Mouse (Mus musculus) CH12F3 (cell line): ENCODE results near the gene Afap1.

Experiments
- in situ Hi-C: fragments of 300-500 bp; cut with MboI; formaldehyde crosslinking; loops from 2 replicates; pipeline ENCODE4 v1.14.3; 2020; ENCODE audit warnings: low sequenced_read_pairs

Afap1 gene

DNA sequence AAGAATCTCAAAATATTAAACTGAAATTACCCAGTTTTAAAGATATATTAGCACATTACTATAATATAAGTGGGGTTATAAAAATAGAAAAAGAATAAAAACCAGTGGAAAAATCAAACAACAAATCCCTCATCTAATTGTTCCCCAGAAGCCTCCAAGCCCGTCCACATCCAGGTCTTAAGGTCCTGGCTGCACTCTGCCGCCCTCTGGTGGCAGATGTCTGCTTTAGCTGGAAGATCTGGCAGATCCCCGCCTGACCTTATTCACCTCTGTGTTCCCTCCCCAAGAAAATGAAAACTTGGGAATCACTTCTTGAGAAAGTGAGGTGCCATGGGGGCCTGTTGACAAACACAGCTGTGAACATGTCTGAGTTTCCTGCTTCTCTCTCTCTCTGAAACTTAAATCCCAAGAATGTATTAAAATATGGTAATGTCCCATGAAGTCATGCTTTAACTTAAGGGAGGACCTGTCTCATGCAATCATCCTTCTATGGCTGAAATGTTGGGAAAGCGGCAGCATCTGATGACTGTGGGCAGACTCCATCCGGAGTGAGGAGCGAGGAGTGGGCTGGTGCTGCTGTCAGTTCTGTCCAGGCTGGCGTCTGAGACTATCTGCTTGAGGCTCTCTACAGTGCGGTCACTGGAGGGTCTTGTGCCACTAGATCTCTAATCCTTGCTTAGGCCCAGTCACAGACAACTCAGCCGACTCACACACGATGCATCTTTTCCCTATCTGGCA, 78.9 kb downstream of the Afap1 start:
- in situ Hi-C loops: loop anchor here (5.0 kb wide), 1 partner anchor 85 kb away; no protein-coding TSS in a partner anchor

DNA sequence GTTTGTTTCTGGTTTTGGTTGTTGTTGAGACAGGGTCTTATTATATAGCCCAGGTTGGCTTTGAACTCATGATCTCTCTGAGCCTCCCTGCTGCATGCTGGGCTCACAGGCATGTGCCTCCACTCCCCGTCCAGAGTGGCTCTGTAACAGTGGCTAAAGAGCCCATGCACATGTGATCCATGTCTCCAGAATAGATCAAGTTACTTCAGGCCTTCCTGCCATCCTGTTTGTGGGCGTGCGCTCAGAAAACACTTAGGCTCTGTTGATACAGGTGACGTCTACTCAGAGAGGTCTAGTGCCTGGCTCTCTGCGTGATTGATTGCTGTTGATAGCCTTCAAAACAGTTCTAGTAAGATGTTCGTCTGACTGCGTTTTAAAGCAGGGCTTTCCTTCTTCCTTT, 79.6 kb downstream of the Afap1 start:
- in situ Hi-C loops: loop anchor here (5.0 kb wide), 1 partner anchor 85 kb away; no protein-coding TSS in a partner anchor

DNA sequence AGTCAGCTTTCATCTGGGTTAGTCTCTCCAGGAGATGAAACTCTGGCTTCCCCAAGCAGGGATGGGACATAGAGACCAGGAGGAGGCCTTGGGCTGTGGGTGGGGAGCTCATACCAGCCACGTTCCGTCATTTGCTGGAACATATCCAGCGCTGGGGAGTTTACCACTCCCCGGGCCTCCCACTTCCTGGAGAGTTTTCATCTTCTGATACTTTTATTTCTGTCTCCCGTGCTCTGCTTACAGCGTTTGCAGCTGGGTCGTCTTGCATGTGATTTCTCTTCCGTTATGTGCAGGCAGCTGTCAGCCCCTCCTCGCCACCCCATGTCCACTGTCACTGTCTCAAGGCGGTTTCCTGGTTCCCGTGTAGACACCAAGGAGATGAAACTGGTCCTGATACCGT, 80.7 kb downstream of the Afap1 start:
- in situ Hi-C loops: loop anchor here (5.0 kb wide), 1 partner anchor 86 kb away; no protein-coding TSS in a partner anchor

DNA sequence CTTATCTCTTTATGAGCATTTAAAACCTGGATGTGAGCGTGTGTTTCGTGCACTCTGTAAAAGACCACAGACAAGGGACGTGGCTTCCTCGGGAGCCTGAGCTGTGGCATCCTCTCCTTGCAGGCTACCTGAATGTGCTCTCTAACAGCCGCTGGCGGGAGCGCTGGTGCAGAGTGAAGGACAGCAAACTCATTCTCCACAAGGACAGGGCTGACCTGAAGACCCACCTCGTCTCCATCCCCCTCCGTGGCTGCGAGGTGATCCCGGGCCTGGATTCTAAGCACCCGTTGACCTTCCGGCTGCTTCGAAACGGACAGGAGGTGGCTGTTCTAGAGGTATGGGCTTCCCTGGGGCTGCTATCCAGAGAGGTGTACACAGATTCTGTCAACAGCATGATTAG, 81.1 kb downstream of the Afap1 start:
- in situ Hi-C loops: loop anchor here (5.0 kb wide), 1 partner anchor 87 kb away; no protein-coding TSS in a partner anchor

DNA sequence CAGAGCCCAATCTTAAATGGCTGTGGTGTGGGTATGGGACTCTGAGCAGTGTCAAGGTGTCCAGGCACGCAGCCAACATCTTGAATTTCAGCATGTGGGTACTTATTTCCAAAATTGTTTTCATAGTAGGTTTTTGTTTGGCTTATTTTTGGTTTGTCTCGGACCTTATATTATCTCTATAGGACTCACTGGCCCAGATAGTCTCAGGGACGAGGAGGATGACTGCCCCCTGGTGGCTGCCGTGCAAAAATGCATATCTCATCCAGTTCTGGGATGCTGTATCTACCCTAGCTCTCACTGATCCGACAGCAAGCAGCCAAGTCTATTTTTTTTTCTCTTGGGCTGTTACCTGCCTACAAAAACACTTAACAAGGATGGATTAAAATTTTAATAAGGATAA, 82.6 kb downstream of the Afap1 start:
- in situ Hi-C loops: no loop called here

DNA sequence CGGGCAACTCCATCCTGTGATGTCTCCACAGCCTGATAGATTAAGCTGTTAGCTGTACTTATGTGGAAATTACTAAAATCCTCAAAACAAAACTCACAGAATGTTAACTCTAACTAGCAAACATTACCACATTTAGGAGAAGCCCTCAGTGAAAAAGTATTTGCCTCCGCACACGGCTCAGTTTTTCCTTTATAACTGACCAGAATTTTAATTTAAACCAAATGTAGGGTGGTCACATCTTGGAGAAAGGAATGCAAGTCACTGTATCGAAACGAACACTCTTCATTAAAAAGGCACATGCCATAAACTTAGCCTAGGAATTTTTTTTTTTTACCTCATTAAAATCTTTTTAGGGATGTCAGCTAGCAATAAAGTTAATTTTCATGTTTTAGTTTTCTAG, 87.4 kb downstream of the Afap1 start:
- in situ Hi-C loops: no loop called here

DNA sequence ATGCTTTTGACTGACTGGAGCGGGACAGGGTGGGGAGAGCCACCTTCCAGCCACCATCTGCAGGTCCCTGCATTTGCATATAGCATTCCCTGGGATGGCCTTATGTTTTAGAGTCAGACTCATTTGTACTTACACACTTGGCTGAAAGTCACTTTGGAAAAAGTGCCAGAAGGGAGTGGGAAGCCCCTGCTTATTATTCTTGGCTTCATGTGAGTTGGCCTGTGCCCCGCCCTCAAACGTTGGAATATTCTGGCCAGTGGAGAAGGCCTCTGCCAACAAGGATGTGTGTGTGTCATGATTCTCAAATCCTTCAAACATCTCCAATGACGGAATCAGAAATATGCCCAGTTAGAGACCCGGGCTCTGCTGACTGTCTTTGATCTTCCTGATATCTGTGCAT, 88.2 kb downstream of the Afap1 start:
- in situ Hi-C loops: no loop called here

DNA sequence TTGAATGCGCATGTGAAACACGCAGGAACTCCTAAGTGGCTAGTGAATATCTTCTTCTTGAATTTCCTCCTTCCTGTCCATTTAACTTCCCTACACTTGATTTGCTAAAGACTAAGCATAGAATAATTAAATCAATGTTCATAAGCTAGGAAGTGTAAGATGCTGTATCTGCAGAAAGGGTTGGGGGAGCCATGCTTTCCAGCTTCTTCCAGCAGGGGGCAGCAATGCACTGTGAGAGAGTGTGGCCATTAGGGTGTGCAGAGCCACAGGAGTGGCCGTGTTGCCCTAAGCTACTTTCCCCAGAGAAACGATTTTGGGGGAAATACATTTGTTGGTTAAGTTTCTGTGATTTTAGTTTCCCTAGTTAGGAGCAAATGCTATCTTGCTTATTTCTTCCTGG, 88.9 kb downstream of the Afap1 start:
- in situ Hi-C loops: no loop called here

DNA sequence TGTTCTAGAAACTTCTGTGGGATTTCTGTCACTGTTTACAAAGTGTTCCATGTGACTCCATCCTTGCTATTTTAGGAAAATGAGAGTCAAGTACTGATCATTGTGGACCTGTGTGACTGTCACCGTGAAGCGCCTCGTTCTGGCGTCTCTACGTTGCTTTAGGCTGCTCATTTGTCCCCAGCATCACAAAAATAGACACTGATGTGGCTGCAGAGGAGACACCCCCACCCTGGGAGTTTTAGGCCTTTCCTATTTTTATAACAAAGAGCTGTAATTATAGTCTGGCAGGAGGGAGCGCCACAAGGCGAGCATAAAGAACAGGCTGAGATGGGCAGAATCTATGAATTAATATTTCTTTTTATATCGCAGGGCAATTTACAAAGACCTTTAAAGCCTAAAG, 92.5 kb downstream of the Afap1 start:
- in situ Hi-C loops: no loop called here

DNA sequence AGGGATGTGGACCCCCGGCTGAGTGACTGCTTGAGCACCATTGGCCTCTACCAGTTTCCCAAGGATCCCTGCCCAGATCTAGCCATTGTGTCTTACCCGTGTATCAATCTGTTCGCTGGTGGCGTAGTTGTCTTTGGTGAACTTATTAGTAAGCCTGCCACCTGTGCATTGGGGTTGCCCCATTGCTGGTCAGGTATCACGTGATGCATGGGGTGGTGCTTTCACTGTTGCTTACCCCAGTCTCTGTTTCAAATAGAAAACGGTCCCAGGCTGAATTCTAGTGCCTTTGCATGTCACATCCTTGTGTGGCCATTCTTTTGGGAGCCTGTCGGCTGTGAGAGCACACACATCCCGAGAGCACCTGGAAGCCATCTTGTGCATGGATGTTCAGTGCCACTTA, 95.0 kb downstream of the Afap1 start:
- in situ Hi-C loops: no loop called here

DNA sequence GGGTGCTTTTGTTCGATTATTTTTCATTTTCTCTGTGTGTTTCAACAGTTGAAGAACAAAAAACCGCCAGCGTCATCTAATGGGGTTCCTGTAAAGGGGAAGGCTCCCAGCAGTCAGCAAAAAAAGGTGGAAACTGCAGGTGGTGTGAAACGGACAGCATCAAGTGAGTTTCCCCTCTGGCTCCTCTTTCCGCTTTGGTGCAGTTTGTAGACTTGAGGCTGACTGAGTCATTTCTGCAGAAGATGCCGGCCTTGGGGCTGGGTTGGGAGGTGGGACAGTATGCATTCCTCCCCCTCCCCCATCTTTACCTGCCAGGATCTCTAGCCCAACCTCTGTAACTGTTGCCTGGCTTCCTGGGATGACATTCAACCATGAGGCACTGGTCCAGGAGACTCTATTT, 96.4 kb downstream of the Afap1 start:
- in situ Hi-C loops: no loop called here

DNA sequence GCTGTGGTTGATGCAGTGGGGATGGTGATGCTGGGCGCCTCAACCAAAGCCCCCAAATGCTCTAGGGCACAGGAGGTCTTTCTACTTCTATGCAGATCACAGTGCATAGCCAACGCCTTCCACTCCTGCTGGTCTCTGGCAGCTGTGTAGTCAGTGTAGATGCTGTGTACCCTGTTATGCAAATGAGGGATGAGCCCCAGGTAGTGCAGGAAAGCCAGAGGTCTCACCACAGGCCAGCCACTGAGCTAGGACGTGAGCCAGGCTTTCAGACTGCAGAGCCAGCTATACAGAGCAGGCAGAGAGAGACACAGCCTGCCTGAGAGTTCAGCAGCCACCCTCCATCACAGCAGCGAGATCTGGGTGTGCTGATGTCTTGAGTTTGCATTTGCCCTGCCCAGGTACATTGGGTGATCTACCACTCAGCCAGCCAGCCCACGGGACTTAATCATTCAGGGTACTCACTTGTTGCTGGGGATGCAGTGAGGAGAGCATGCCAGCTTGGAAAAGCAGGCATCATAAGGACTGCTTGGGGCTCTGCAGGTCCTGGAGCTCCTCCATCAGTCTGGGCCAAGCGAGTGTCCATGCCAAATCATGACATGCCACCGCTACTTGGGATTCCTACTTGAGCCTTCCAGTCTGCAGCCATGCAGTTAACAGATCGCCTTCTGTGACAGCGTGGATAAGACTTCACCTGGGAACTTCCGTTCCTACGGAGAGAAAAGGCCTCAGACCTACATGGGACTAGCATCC, 97.0 kb downstream of the Afap1 start:
- in situ Hi-C loops: no loop called here

DNA sequence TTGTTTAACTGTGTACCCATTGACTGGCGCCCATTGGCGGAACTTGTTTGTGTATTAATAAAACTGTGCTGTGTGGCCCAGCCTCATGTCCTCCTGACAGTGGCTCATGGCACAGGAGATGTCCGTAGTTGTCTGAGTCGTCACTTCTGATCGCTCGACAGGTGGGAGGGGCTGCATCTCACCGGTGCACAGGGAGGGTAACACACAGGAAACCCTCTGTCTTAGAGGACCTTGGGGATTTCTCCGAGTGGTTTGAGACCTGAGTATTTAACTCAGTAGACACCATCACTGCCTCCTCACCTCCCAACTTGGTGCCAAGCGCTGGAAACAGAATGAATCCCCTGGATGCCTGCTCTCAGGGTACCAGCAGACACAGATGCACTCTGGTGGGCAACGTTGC, 110.7 kb downstream of the Afap1 start:
- in situ Hi-C loops: no loop called here

DNA sequence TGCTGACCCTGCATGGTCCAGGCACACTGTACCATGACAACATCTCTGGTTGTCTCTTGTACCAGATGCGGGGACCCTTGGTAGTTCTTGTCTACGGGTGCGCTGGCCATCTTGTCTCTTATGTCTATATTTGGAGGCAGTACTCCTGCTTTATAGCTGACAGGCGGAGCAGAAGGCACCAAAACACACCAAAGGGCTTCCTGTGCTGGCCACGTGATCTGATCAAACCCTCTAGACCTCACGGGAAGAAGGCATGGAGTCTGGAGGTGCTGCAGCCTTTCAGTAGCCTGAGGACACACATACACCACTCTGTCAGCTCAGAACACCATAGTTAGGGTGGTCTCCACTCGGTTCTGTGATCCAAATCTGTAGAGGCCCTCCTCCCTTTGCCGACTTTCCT, 113.0 kb downstream of the Afap1 start:
- in situ Hi-C loops: no loop called here

DNA sequence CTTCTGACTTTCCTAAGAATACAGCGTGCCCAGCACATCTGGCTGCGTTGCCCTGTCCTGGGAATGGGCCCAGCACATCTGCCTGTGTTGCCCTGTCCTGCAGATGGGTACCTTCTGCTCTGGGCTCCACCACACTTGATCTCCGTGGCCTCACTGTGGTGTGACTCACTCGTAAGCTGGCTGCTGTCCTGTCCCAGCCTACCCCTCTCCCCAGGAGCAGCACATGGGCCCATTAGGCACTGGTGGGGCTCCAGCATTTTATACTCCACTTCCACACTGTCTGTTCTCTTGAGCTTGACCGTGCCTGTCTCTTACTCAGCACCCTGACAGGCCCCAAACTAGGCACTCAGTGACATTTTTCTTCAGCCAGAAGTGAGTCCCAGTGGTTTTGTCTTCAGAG, 113.5 kb downstream of the Afap1 start:
- in situ Hi-C loops: no loop called here

DNA sequence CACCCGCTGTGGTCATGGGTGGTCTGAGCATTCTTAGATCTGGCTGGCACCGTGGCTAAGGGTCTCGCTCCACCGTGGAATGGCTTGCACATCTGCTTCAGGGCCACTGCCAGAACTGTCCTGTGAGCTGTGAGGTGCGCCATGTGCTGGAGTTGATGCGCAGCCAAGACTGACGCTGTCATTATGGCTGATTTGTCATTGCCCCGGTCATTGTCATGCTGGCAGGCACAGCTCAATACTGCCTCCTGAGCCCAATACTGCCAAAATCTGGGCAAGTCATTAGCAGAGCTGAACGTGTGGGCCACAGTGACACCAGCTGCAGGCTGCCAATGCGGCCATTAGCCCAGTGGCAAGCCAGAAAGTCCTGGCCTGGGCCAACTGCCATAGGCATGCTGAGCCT, 114.5 kb downstream of the Afap1 start:
- in situ Hi-C loops: no loop called here

DNA sequence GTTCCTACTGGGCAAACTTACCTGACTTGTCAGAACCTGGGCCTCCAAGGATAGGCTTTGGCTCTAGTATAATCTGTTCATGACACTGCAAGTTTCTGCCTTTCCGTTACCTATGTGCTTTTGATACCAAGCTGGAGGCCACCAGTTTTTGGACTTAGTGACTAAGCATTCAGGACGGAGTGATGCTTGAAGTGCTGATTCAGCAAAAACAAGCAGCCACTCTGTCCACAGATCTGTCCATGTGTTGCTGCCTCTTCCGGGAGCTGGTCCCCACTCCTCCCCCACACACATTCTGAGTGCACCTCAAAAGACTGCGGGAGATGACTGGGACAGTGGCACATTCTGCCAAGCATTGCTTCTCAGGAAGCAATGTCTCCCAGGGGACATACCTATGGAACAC, 116.3 kb downstream of the Afap1 start:
- in situ Hi-C loops: no loop called here

DNA sequence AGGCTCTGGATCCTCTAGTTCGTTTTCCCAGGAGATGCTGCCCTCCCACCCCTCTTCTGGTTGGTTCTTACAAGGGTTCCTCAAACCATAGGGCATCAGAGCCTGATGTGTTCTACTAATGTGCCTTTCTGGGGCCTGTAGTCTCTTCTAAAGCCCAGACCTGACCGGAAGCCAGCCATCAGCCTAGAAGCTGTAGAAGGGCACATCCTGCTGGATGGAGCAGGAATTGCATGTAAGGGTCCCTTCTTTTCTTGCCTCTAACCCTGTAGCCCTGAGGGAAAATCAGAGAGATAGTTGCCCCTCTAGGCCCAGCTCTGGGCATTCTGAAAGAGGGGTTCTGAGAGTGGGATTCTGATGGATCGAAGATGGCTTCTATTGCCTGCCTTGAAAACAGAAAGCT, 125.2 kb downstream of the Afap1 start:
- in situ Hi-C loops: no loop called here

DNA sequence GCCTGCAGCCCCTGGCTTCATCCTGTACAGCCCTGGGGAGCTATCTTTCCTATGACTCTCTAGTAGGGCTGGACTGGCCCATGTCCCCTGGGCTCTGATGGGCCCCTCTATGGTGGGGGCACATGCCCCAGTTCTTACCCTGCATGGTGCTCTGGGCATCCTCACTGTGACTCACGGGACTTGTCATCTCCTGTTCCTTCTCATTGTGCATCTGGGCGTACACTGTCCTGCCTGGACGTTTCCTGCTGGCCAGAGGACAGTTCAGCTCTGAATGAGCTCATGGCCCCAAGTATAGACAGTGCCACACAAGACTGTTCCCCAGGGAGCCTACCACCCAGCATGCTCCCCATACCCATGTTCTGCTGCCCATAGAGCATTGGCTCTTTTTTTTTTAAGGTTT, 128.0 kb downstream of the Afap1 start:
- in situ Hi-C loops: no loop called here

DNA sequence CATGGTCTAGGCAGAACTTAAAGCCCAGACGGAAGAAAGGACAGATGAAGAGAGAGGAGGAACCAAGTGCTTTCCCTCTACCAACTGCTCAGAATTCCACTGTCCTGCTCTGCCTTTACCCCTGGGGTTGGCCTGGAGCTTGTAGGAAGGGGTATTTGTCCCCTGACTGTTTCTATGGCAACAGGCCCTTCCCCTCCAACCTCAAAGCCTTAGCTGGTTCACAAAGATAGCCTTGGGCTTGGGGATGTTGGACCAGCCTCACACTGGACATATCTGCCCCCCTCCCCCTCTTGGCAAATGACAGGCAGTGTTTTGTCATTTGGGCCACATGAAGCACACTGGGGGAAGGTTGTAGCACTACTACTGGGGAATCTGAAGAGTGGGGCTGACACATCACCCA, 129.2 kb downstream of the Afap1 start:
- in situ Hi-C loops: no loop called here

DNA sequence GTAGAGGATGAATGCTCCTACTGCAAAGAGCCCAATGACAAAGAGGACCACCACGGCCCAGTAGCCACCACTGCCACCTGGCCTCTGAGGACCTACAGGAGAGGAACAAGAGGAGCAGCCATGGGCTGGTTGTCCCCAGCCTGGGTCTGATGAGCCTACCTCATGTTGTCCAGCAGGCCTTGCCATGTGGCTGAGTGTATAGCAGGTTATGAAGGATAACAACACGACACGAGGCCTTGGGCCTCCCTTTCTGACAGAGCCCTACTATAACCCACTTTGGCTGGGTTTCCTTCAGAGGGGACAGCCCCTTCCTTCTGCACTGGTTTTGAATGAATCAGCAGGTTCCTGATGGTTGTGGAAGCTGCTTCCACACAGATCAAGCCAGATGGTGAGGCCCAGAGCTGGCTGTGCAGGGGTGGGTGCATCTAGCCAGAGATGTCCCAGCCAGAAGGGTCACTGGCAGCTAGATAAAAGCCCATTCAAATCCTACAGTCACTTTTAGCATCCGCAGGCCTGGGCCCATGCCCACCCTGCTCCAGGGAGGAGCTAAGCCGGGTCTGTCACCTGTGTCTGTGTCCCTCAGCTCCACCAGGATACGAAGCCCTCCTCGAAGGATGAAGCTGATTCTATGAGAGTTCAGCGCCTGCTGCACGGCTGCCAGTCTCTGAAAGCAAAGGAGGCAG, 131.0 kb downstream of the Afap1 start:
- in situ Hi-C loops: no loop called here

DNA sequence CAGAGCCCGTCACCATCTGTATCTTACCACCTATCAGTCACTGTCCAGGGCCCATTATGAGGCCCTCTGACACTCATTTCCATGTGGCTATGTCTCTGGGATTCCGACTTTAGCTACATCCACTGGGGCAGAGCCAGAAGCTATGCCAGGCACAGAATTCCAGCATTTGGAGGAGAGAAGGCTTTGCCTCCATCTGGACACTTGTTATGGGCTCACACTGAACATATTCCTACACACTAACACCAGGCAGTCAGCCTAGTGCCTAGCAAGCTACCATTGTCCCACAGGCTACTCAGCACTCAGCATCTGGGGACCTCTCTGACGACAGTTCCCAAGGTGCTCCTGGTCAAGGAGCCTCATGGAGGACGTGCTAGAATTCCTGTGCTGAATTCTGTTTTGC, 132.0 kb downstream of the Afap1 start:
- in situ Hi-C loops: no loop called here
